Mouse (Mus musculus) MEL (cell line): ENCODE data around the gene Frmd6.

Source experiments
- BHLHE40 ChIP-seq: IDR thresholded peaks from 2 replicates; pipeline ENCODE4 v1.6.1; 2012; ENCODE audit warnings: low read depth, mild to moderate bottlenecking, inconsistent platforms, low read length, improper control_type of control experiment, borderline replicate concordance
- CTCF ChIP-seq, 3 experiments: IDR thresholded peaks in 2 of 3; conservative IDR thresholded peaks in 1 of 3; 2 replicates each; pipeline ENCODE4 v1.5.1; 2011 to 2012; ENCODE audit warnings: low read length in 3 of 3, low read depth in 2 of 3, mild to moderate bottlenecking in 2 of 3, improper control_type of control experiment in 1 of 3, inconsistent platforms in 1 of 3, mixed read lengths in 1 of 3, moderate library complexity in 1 of 3; ENCODE audit not compliant: control insufficient read depth in 1 of 3, insufficient read depth in 1 of 3, poor library complexity in 1 of 3, severe bottlenecking in 1 of 3
- EP300 ChIP-seq, 2 experiments: IDR thresholded peaks; 2 replicates each; pipeline ENCODE4 v1.6.1; 2011; ENCODE audit warnings: improper control_type of control experiment in 2 of 2, low read length in 2 of 2, low read depth in 1 of 2, mild to moderate bottlenecking in 1 of 2
- JUND ChIP-seq: IDR thresholded peaks from 2 replicates; pipeline ENCODE4 v1.6.1; 2011; ENCODE audit warnings: low read depth, mild to moderate bottlenecking, improper control_type of control experiment, low read length
- POLR2A ChIP-seq, 2 experiments: IDR thresholded peaks; 2 replicates each; pipeline ENCODE4 v1.6.1; 2011 to 2012; ENCODE audit warnings: low read length in 2 of 2, mild to moderate bottlenecking in 2 of 2, control low read depth in 1 of 2, improper control_type of control experiment in 1 of 2, low read depth in 1 of 2, moderate library complexity in 1 of 2; ENCODE audit not compliant: control insufficient read depth in 1 of 2, insufficient read depth in 1 of 2, poor library complexity in 1 of 2
- POLR2AphosphoS5 ChIP-seq: IDR thresholded peaks from 2 replicates; pipeline ENCODE4 v1.6.1; 2012; ENCODE audit warnings: low read depth, borderline replicate concordance, mild to moderate bottlenecking, inconsistent platforms, low read length, moderate library complexity, mixed read lengths
- TCF12 ChIP-seq: IDR thresholded peaks from 2 replicates; pipeline ENCODE4 v1.6.1; 2014; ENCODE audit warnings: low read depth, mild to moderate bottlenecking, inconsistent platforms, low read length, improper control_type of control experiment, moderate library complexity
- ZC3H11A ChIP-seq: IDR thresholded peaks from 2 replicates; pipeline ENCODE4 v1.6.1; 2012; ENCODE audit warnings: low read depth, mild to moderate bottlenecking, inconsistent platforms, low read length, improper control_type of control experiment

GRCm38 (mm10) chr12:70795389-70795711, 30.0 kb upstream of the Frmd6 start:
- TF ChIP-seq CTCF (IDR thresholded peaks at IDR 0.05 in 2 of 3, conservative IDR thresholded peaks at IDR 0.05 in 1 of 3; ENCODE audit: control insufficient read depth in 1 of 3, insufficient read depth in 1 of 3, low read depth in 2 of 3, low read length in 3 of 3, poor library complexity in 1 of 3, severe bottlenecking in 1 of 3) (no peak), POLR2AphosphoS5 (no peak), JUND (no peak), TCF12 (no peak), POLR2A (IDR thresholded peaks at IDR 0.05; ENCODE audit: control insufficient read depth in 1 of 2, insufficient read depth in 1 of 2, low read depth in 1 of 2, low read length in 2 of 2, poor library complexity in 1 of 2) (no peak), BHLHE40 (no peak), ZC3H11A (no peak), EP300 (IDR thresholded peaks at IDR 0.05; ENCODE audit: low read depth in 1 of 2, low read length in 2 of 2) (no peak)
